Mouse (Mus musculus): ENCODE data around the gene Gbf1. TPM values are rescaled to one million over a fixed set of nuclear protein-coding genes. Genes with fewer than 3 reads are reported as not detected.
A peak's percentile ranks its signal among the peaks of the same experiment; 100 is the strongest.

Gbf1 gene
- total and polyA plus RNA-seq, 3 experiments: 23.7 to 400 (median 54.1) TPM

GRCm38 (mm10) chr19:46104187-46104557 lies 48.1 kb upstream of the Gbf1 start:
- peaks cover 10 to 12% of the 10 kb centered on the region in 2 experiments for H3K27me3 ChIP-seq (ENCODE audit: control insufficient read depth in 1 of 2, insufficient read depth in 2 of 2, low read length in 2 of 2)
- DNase-seq (ENCODE audit: low read depth, low spot score): no peak
- H3K36me3 ChIP-seq (ENCODE audit: control insufficient read depth in 1 of 2, insufficient read depth in 2 of 2, low read length in 2 of 2): no peaks in the 10 kb centered on the region
- no peak overlapping the region for H3K9ac ChIP-seq (ENCODE audit: control insufficient read depth, low read depth, low read length, poor library complexity, severe bottlenecking)
- H3K9me3 ChIP-seq (replicated peaks; ENCODE audit: insufficient read depth, low read length): no peaks in the 10 kb centered on the region
- H3K4me1 ChIP-seq (ENCODE audit: control insufficient read depth in 1 of 2, insufficient read depth in 2 of 2, low read length in 2 of 2): 0 out of 4 replicates have a peak, but pooled peaks cover 0 to 3% of the 10 kb centered on the region in 2 experiments
- TF ChIP-seq MYC (IDR thresholded peaks at IDR 0.05; ENCODE audit: low read depth, low read length): no peak
- no peak for TF ChIP-seq NRF1 (IDR thresholded peaks at IDR 0.05; ENCODE audit: insufficient read depth, low read depth, low read length, poor library complexity, severe bottlenecking)
- TF ChIP-seq SIN3A (IDR thresholded peaks at IDR 0.05; ENCODE audit: low read length): no peak
- TF ChIP-seq GABPA (IDR thresholded peaks at IDR 0.05; ENCODE audit: low read depth, low read length): no peak
- TF ChIP-seq USF1 (IDR thresholded peaks at IDR 0.05; ENCODE audit: low read depth, low read length): 0 out of 2 replicates have a peak, but pooled peaks have one; percentile 15
- TF ChIP-seq RAD21 (IDR thresholded peaks at IDR 0.05; ENCODE audit: low read depth, low read length): no peak
- TF ChIP-seq ZNF384 (IDR thresholded peaks at IDR 0.05; ENCODE audit: low read depth, low read length): no peak
- no peak for TF ChIP-seq SMC3 (IDR thresholded peaks at IDR 0.05; ENCODE audit: low read depth, low read length)
- H3K79me2 ChIP-seq (ENCODE audit: control insufficient read depth, insufficient read depth, low read length, poor library complexity): no peaks in the 10 kb centered on the region
- no peak overlapping the region for H3K27ac ChIP-seq (ENCODE audit: control insufficient read depth, low read depth, low read length)
- no peak overlapping the region for H3K4me3 ChIP-seq (ENCODE audit: control insufficient read depth in 1 of 2, insufficient read depth in 1 of 2, low read depth in 2 of 2, low read length in 2 of 2)

DNA sequence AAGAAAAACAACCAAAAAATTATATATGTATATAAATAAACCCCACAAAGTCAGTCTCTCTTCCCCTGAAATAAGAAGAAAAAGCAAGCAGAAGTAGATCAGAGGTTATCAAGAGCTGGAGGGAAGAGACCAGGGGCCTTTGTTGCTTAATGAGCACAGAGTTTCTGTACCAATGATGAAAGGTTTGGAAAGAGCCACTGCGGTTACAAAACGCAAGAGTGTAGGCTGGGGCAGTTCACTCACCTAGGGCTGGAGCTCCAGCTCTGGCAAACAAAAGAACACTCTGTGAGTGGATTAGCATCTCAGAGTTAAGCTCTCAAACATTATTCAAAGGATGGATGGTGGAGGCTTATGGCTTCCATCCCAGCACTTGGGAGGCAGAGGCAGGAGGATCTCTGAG lies 42.1 kb upstream of the Gbf1 start:
- H3K36me3 ChIP-seq (ENCODE audit: control insufficient read depth in 1 of 2, insufficient read depth in 2 of 2, low read length in 2 of 2): no peaks in the 10 kb centered on the region; a peak in 1 of 4 replicates

DNA sequence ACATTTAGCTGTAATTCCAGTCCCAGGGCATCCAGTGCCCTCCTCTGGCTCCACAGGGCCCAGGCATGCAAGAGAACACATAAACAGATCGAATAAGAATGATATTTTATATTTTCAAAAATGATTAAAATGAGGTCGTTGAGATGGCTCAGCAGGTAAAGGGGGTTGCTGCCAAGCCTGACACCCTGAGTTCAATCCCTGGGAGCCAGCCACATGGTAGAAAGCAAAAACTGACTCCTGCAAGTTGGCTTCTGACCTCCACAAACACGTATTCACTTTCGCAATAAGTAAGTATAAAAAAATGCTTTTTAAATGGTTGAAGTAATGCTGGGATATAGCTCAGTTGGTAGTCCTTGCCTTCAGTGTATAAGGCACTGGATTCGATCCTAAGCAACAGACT lies 41.5 kb upstream of the Gbf1 start:
- Histone ChIP-seq H3K27ac (ENCODE audit: control insufficient read depth, low read depth, low read length) (no peak overlapping the region), H3K4me1 (ENCODE audit: control insufficient read depth in 1 of 2, insufficient read depth in 2 of 2, low read length in 2 of 2) (0 out of 4 replicates have a peak, but pooled peaks cover 0 to 9% of the 10 kb centered on the region in 2 experiments), H3K9me3 (replicated peaks; ENCODE audit: insufficient read depth, low read length) (no peaks in the 10 kb centered on the region), H3K36me3 (ENCODE audit: control insufficient read depth in 1 of 2, insufficient read depth in 2 of 2, low read length in 2 of 2) (no peaks in the 10 kb centered on the region; a peak in 1 of 4 replicates), H3K4me3 (ENCODE audit: control insufficient read depth in 1 of 2, insufficient read depth in 1 of 2, low read depth in 2 of 2, low read length in 2 of 2) (no peak overlapping the region), H3K79me2 (ENCODE audit: control insufficient read depth, insufficient read depth, low read length, poor library complexity) (no peaks in the 10 kb centered on the region), H3K9ac (ENCODE audit: control insufficient read depth, low read depth, low read length, poor library complexity, severe bottlenecking) (no peak overlapping the region), H3K27me3 (ENCODE audit: control insufficient read depth in 1 of 2, insufficient read depth in 2 of 2, low read length in 2 of 2) (peaks cover 9 to 10% of the 10 kb centered on the region in 2 experiments)
- no peak for DNase-seq (ENCODE audit: low read depth, low spot score)
- TF ChIP-seq HCFC1 (IDR thresholded peaks at IDR 0.05; ENCODE audit: low read depth, low read length) (no peak), JUND (IDR thresholded peaks at IDR 0.05; ENCODE audit: low read depth, low read length) (no peak), POLR2A (IDR thresholded peaks at IDR 0.05; ENCODE audit: control insufficient read depth in 1 of 2, insufficient read depth in 1 of 2, low read depth in 1 of 2, low read length in 2 of 2, poor library complexity in 1 of 2) (no peak), ETS1 (IDR thresholded peaks at IDR 0.05; ENCODE audit: low read depth, low read length) (no peak), ZNF384 (IDR thresholded peaks at IDR 0.05; ENCODE audit: low read depth, low read length) (no peak), RAD21 (IDR thresholded peaks at IDR 0.05; ENCODE audit: low read depth, low read length) (no peak), MYC (IDR thresholded peaks at IDR 0.05; ENCODE audit: low read depth, low read length) (no peak), POLR2AphosphoS2 (IDR thresholded peaks at IDR 0.05; ENCODE audit: low read length) (no peak), KAT2A (conservative IDR thresholded peaks at IDR 0.05; ENCODE audit: low read depth, low read length) (no peak), E2F4 (IDR thresholded peaks at IDR 0.05; ENCODE audit: borderline replicate concordance, low read depth, low read length) (no peak), MAX (IDR thresholded peaks at IDR 0.05; ENCODE audit: low read length) (no peak), NELFE (IDR thresholded peaks at IDR 0.05; ENCODE audit: low read depth, low read length) (no peak), GABPA (IDR thresholded peaks at IDR 0.05; ENCODE audit: low read depth, low read length) (no peak)

More for the DNA sequence above, 42.1 kb upstream of the Gbf1 start:
- Histone ChIP-seq H3K27me3 (ENCODE audit: control insufficient read depth in 1 of 2, insufficient read depth in 2 of 2, low read length in 2 of 2) (peaks cover 10% of the 10 kb centered on the region in 2 experiments), H3K9ac (ENCODE audit: control insufficient read depth, low read depth, low read length, poor library complexity, severe bottlenecking) (no peak overlapping the region), H3K27ac (ENCODE audit: control insufficient read depth, low read depth, low read length) (no peak overlapping the region), H3K9me3 (replicated peaks; ENCODE audit: insufficient read depth, low read length) (no peaks in the 10 kb centered on the region), H3K4me3 (ENCODE audit: control insufficient read depth in 1 of 2, insufficient read depth in 1 of 2, low read depth in 2 of 2, low read length in 2 of 2) (no peak overlapping the region), H3K79me2 (ENCODE audit: control insufficient read depth, insufficient read depth, low read length, poor library complexity) (no peaks in the 10 kb centered on the region), H3K4me1 (ENCODE audit: control insufficient read depth in 1 of 2, insufficient read depth in 2 of 2, low read length in 2 of 2) (0 out of 4 replicates have a peak, but pooled peaks cover 0 to 9% of the 10 kb centered on the region in 2 experiments)
- TF ChIP-seq MAX (IDR thresholded peaks at IDR 0.05; ENCODE audit: low read length) (no peak), MAZ (IDR thresholded peaks at IDR 0.05; ENCODE audit: low read depth, low read length) (no peak), CHD2 (IDR thresholded peaks at IDR 0.05; ENCODE audit: low read length) (no peak), NELFE (IDR thresholded peaks at IDR 0.05; ENCODE audit: low read depth, low read length) (no peak), POLR2AphosphoS2 (IDR thresholded peaks at IDR 0.05; ENCODE audit: low read length) (no peak), SMC3 (IDR thresholded peaks at IDR 0.05; ENCODE audit: low read depth, low read length) (no peak), ELF1 (IDR thresholded peaks at IDR 0.05; ENCODE audit: low read depth, low read length) (no peak), MAFK (IDR thresholded peaks at IDR 0.05; ENCODE audit: borderline replicate concordance, low read depth, low read length) (no peak), BHLHE40 (IDR thresholded peaks at IDR 0.05; ENCODE audit: borderline replicate concordance, low read depth, low read length) (no peak), USF1 (IDR thresholded peaks at IDR 0.05; ENCODE audit: low read depth, low read length) (no peak), ZMIZ1 (IDR thresholded peaks at IDR 0.05; ENCODE audit: low read depth, low read length) (no peak), UBTF (IDR thresholded peaks at IDR 0.05; ENCODE audit: borderline replicate concordance, insufficient read depth, low read depth, low read length) (no peak), ZC3H11A (IDR thresholded peaks at IDR 0.05; ENCODE audit: low read depth, low read length) (no peak), E2F4 (IDR thresholded peaks at IDR 0.05; ENCODE audit: borderline replicate concordance, low read depth, low read length) (no peak)
- DNase-seq (ENCODE audit: low read depth, low spot score): no peak

Data from MEL (cell line).